Mouse (Mus musculus) gastrocnemius, adult 2 months (tissue): Measurements from ENCODE around the gene Orai1. TPM values are rescaled to one million over a fixed set of nuclear protein-coding genes. Genes with fewer than 3 reads are reported as not detected.
A peak's percentile ranks its signal among the peaks of the same experiment; 100 is the strongest.

Experiments
- DNase-seq: peaks from one replicate; pipeline ENCODE4 v3.0.0; 2022
- H3K27ac ChIP-seq: fragments of 200-600 bp; 2 replicates; pipeline ENCODE4 v1.8.1; 2022; ENCODE audit warnings: mild to moderate bottlenecking
- H3K4me3 ChIP-seq: fragments of 200-600 bp; 2 replicates; pipeline ENCODE4 v1.8.1; 2022; ENCODE audit warnings: mild to moderate bottlenecking, moderate library complexity
- CTCF ChIP-seq: fragments of 200-600 bp; IDR thresholded peaks from 2 replicates; pipeline ENCODE4 v1.8.1; 2022; ENCODE audit warnings: antibody characterized with exemption, mild to moderate bottlenecking, moderate library complexity
- intact Hi-C: fragments of 180-260 bp; cut with DNase I; formaldehyde crosslinking; loops from one replicate; pipeline ENCODE4 v1.15.1; 2025
- total RNA-seq, 2 experiments: library from RNA; stranded (reverse); gene quantifications; 2 replicates each; pipeline ENCODE4 v1.2.3; 2021

Orai1 gene
- total RNA-seq, 2 experiments from 2014 or later = 32.1 to 38.7 TPM

- no peak overlapping the region for H3K4me3 ChIP-seq
- DNase-seq = no peak
- no peak overlapping the region; the same call in 1 of the 2 replicates for H3K27ac ChIP-seq
- no peak for TF ChIP-seq CTCF
- intact Hi-C loops = no loop called here
Observed at GRCm38 (mm10) chr5:123063141-123063540, 48.3 kb downstream of the Orai1 start.

DNA sequence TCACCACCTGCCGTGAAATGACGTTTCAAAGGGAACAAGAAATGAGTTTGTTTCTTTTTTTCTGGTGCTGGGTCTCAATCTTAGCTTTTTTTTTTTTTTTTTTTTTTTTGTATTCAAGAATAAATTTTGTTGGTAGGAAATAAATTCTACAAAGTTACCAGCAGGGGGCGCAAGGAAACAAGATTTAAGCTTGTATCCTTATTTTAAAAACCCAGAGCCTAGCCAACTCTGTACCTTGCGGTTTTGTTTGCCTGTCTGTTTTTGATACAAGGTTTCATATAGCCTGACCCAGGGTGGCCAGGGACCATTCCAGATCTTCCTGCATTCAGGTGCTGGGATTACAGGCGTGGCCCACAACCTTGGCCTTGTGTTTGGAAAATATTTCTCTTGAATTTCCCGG is 49.3 kb downstream of the Orai1 start:
- peak; percentile 65 for TF ChIP-seq CTCF
- H3K27ac ChIP-seq = peak overlapping the region; percentile 76
- DNase-seq = peak; percentile 60
- intact Hi-C loops = loop anchor here (1.0 to 2.0 kb wide), 3 partner anchors 53 to 107 kb away; partner anchors contain the start of gene Rhof
- H3K4me3 ChIP-seq = peak overlapping the region; percentile 36; the same call in 1 of the 2 replicates

DNA sequence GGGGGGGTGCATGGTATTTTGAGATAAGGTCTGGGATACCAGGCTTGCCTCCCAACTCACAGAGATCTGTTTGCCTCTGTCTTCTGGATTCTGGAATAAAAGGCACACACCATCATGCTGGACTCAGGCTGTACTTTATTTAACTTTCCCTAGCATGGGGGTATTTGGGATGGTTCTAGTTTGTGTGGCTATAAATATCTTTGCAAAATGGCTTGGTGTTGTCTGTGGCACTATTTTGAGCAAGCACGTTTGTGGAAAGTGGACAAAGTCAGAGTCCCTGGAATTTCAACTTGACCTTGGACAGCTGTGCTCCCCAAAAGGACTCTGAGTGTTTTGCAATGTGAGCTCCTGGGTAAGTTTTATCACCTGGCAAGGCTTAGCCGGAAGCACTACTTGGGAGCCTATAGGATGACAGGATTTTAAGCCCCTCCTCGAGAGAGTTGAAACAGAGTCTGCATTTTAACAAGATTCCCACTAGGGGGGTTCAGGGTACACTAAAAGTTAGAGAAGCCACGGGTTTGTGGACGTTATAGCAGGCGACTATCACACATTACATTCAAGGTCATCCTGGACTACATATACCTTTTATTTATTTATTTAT is 52.6 kb downstream of the Orai1 start:
- TF ChIP-seq CTCF = peak; percentile 45
- intact Hi-C loops = no loop called here
- Histone ChIP-seq H3K27ac (peak overlapping the region; percentile 72), H3K4me3 (no peak overlapping the region)
- no peak for DNase-seq

DNA sequence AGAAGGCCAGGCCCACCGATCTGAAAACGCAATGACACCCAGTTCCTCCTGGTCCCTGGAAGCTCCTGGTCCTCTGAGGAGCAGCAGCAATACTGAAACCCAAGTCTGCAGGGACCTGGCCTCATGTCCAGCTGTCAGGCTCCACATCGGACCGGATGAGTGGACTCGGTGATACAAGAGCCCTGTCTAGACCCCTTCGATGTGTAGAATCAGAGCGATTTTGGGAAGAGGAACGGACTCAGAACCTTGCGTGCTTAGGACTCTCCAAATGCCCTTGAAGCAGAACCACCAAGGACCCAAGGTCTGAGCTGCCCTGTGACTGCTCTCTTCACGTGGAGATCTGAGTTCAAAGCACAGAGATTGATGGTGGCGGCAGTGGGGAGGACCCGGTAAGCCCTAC is 53.2 kb downstream of the Orai1 start, which contains the start of gene Tmem120b:
Tmem120b (plus strand) TSS at position 301 of the 400 bp plus-strand sequence.
- DNase-seq = no peak
- H3K4me3 ChIP-seq = no peak within 1 kb of the TSS
- peak within 1 kb of the TSS; percentile 72 for H3K27ac ChIP-seq
- intact Hi-C loops = no loop called here
- TF ChIP-seq CTCF = no peak

GRCm38 (mm10) chr5:123068714-123069113 is 53.8 kb downstream of the Orai1 start:
- no peak for TF ChIP-seq CTCF
- DNase-seq = no peak
- H3K4me3 ChIP-seq = no peak overlapping the region
- peak overlapping the region; percentile 72; the same call in 1 of the 2 replicates for H3K27ac ChIP-seq
- intact Hi-C loops = no loop called here

GRCm38 (mm10) chr5:123075576-123076418 is 60.9 kb downstream of the Orai1 start:
- H3K4me3 ChIP-seq = peak overlapping the region; percentile 92
- TF ChIP-seq CTCF = no peak
- intact Hi-C loops = no loop called here
- H3K27ac ChIP-seq = peak overlapping the region; percentile 99
- peak; percentile 99 for DNase-seq

DNA sequence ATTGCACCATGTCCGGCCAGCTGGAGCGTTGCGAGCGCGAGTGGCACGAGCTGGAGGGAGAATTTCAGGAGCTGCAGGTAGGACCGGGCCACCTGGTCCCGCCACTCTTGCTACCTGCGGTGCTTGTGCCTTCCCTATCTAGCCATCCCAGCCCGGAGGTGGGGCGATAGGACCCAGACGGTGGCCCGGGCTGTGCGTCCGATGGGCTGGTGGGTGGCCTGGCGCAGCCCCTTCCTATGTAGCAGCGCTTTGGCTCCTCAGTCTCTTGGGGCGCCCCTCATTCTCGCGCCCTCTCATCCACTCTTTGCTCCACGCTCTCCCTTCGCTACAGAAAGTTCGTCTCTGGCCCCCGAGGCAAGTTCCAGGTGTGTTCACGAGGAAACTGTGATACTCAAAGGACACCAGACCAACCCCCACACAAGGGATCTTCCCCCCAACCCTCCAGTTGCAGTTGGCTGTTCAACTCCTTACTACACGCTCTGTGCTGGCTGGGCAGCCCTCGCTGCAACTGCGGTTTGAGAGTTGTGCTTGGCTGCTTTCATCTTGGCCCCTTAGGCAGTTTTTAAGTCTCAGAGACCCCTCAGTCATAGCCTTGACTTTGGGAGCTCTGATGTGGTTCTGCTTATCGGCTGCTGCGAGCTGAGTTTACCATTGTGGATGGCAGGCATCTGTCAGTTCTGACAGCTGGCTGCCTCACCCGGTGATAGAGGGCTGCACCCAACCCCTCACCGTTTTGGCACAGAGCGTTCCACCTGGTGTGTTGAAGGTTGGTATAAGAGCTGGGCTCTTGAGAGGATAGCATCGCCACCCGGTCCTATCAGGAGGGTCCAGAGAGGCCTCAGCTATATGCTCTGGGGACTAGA is 61.8 kb downstream of the Orai1 start:
- H3K4me3 ChIP-seq = peak overlapping the region; percentile 92
- TF ChIP-seq CTCF = no peak
- peak; percentile 50 for DNase-seq
- intact Hi-C loops = no loop called here
- H3K27ac ChIP-seq = peak overlapping the region; percentile 99

GRCm38 (mm10) chr5:123079568-123079967 is 64.7 kb downstream of the Orai1 start:
- Histone ChIP-seq H3K4me3 (no peak overlapping the region), H3K27ac (peak overlapping the region; percentile 28)
- no peak for TF ChIP-seq CTCF
- DNase-seq = no peak
- intact Hi-C loops = no loop called here

DNA sequence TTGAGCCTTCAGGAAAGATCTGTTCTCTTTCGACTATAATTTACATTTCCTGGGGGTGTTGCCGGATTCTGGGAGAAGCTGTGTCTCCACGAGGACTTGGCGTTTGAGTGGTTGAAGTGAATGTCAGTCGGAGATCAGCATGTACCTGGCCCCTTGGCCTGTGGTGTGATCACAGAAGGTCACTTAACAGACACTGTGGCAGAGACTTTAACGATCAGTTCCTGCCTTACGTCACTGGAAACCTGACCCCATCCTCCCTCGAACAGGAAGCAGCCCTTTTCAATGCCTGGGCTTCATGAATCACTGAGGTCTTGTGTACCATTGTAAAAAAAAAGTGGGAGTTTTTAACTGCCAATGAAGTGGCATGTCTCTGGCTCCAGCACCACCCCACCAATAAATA is 65.2 kb downstream of the Orai1 start:
- peak; percentile 49 for DNase-seq
- TF ChIP-seq CTCF = no peak
- Histone ChIP-seq H3K27ac (peak overlapping the region; percentile 28), H3K4me3 (peak overlapping the region; percentile 1; the same call in 1 of the 2 replicates)
- intact Hi-C loops = no loop called here

Other genes starting within 250 kb of the Orai1 start
- 1 to 10 TPM; 3.6 to 5.2 TPM for gene Camkk2, start 235.7 kb upstream of the Orai1 start, total RNA-seq
- gene Anapc5, start 193.7 kb upstream of the Orai1 start, total RNA-seq = 100 to 1,000 TPM; 366 to 502 TPM
- gene Rnf34, start 165.0 kb upstream of the Orai1 start, total RNA-seq = 10 to 100 TPM; 20.0 to 21.4 TPM
- gene Kdm2b, start 25.3 kb upstream of the Orai1 start, total RNA-seq = 10 to 100 TPM; 11.5 to 13.3 TPM
- not detected for gene Morn3, start 31.9 kb downstream of the Orai1 start, total RNA-seq
- gene Tmem120b, start 53.3 kb downstream of the Orai1 start, total RNA-seq = 10 to 100 TPM; 19.2 to 23.2 TPM
- under 1 TPM; 0.28 to 0.36 TPM for gene Rhof, start 117.6 kb downstream of the Orai1 start, total RNA-seq
- 10 to 100 TPM in 1 of 2 experiments, 1 to 10 TPM in 1; 9.8 to 11.3 TPM for gene Setd1b, start 127.1 kb downstream of the Orai1 start, total RNA-seq
- 10 to 100 TPM; 13.3 to 16.9 TPM for gene Psmd9, start 154.3 kb downstream of the Orai1 start, total RNA-seq
- not detected for gene Hpd, start 167.7 kb downstream of the Orai1 start, total RNA-seq
- gene Wdr66, start 237.0 kb downstream of the Orai1 start, total RNA-seq = 1 to 10 TPM in 1 of 2 experiments, under 1 TPM in 1; 0.56 to 1.5 TPM